Mouse (Mus musculus): Measurements from ENCODE around the gene Phlda1. TPM values are rescaled to one million over a fixed set of nuclear protein-coding genes. Genes with fewer than 3 reads are reported as not detected.
"Not testable (repeated sequence)": the region's sequence is repeated elsewhere in the genome, so short reads cannot be mapped to it uniquely, and the experiment has no call there.

Phlda1 gene
- 10 to 100 TPM; 24.4 to 28.6 TPM for total RNA-seq (2021)

DNA sequence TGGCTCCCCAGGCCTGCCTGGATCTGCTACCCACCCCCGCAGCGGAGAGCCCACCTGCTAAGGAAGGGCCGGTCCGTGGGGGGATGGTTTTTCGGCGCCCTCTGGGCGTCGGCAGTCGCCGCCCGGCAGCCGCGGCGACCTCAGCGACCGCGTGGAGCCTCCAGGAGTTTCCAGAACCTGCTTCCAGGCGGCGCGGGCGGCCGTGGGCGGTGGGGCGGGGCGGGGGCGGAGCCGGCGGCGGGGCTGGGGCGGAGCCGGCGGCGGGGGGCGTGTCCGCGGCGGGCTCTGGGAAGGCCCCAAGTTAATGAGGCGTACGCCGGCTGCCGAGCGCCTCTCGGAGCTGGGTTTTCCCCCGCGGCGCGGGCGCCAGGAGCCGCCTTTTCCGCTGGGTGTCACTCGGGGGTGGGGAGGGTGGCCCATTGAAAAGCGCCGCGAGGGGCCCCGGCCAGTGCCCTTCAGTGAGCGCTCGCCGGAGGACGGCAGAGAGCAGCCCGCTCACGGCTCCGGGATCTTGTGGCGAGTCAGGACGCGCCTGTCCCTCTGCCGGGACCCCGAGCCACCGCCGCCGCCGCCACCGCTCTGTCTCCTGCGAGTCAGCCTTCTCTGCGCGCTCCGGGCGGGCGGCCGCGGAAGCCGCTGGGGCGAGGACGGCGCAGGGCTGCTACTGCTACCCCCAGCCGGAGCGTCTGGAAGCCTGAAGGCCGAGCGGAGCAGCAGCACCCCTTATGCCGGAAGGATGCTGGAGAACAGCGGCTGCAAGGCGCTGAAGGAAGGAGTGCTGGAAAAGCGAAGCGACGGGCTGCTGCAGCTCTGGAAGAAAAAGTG lies at the start of gene Phlda1:
Phlda1 (plus strand) TSS at position 186 of the 825 bp plus-strand sequence.
- intact Hi-C loops (cut with DNase I) = loop anchor here (5.0 kb wide), 2 partner anchors 61 to 151 kb away; no protein-coding TSS in a partner anchor
- DNase-seq (ENCODE audit: extremely low spot score in 1 of 2, low spot score in 2 of 2) = peak; percentile 90 to 97

DNA sequence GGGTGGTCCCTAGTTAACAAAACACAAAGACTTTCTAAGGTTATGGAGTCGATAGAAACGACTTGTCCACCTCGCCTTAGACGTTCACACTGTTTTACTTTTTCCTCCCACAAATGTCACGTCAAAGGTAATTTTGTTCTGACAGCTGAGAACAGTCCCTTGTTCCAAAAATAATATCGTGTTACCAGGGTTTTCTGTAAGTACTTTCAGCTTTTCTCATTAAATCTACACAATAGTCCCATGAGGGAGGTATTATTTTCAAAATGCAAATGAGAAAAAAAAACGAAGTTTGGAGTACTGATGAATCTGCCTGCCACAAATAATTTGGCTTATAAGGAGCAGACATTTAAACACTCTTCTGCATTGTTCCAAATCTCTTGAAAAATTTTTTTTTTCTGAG lies 48.0 kb upstream of the Phlda1 start:
- intact Hi-C loops (cut with DNase I) = no loop called here
- no peak for DNase-seq (ENCODE audit: extremely low spot score in 1 of 2, low spot score in 2 of 2)

DNA sequence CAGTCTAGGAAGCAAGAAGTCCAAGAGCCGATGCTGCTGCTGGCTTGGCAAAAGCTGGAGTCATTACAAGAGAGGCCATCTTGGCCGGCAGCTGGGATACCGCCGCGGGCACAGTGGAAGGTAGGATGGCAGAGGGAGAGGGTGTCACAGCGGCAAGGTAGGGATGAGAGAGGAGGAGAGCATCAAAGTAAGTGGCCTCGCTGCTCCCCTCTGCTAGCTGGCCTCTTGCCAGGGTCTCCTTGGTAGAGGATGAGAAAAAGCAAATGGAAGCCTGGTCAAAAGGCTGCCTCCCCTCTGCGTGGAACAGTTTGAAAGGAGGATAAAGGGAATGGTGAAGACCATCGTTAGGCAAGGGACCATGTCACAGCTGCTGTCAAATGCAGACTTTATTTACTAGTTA lies 47.0 kb upstream of the Phlda1 start:
- DNase-seq (ENCODE audit: extremely low spot score in 1 of 2, low spot score in 2 of 2) = peak in 1 of 2 experiments; percentile 51
- intact Hi-C loops (cut with DNase I) = no loop called here

DNA sequence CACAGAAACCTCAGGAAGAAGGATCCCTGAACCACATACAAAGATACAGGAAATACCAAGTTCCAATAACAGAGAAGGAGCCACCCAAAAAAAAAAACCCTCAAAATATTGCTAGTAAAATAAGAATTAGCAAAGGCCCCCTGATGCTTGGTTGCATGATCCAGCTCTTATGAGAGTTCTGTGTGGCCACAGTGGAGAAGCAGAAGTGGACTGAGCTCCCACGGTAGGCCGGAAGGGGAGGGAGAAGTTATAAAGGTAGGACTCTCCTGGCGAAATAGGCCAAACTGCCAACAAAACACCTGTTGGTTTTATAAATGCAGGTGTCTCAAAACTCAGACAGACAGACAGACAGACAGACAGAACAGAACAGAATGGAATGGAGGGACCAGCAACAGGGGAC lies 46.2 kb upstream of the Phlda1 start:
- intact Hi-C loops (cut with DNase I) = no loop called here
- no peak for DNase-seq (ENCODE audit: extremely low spot score in 1 of 2, low spot score in 2 of 2)

DNA sequence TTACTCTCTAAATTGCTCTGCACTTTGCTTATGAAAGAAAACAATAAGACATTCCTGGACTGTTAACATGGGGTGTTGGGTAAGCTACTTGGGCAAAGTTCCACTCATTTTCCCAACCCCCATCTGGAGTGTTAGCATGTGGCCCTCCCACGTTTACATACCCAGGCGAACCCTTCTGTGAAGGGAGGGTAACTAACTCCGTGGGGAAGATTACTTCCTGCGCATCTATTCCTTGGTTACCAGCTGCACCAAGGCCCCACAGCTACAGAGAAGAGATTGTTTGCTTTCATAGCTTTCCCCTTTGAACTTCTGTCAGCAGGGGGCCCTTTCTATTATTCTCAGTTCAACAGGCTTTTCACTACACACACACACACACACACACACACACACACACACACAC lies 45.7 kb upstream of the Phlda1 start:
- intact Hi-C loops (cut with DNase I) = no loop called here
- DNase-seq (ENCODE audit: extremely low spot score in 1 of 2, low spot score in 2 of 2) = peak in 1 of 2 experiments; percentile 64

DNA sequence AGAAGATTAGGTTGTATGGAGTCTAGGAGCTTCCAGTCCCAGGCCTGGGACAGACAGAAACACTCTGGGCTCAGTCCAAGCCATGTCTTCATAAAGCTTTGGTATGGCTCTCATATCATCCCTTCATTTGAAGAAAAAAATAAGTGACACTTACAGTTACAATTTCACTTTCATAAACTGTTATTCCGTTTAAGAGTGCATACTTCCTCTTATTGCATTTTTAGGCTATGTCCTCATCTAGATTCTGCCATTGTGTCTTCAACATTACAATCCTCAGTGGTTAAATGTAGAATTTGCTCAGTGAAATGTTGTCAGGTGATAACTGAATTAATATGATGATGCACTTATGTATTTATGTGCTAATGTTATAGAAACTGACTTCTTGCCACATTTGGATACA lies 41.3 kb upstream of the Phlda1 start:
- DNase-seq (ENCODE audit: extremely low spot score in 1 of 2, low spot score in 2 of 2) = no peak
- intact Hi-C loops (cut with DNase I) = no loop called here

DNA sequence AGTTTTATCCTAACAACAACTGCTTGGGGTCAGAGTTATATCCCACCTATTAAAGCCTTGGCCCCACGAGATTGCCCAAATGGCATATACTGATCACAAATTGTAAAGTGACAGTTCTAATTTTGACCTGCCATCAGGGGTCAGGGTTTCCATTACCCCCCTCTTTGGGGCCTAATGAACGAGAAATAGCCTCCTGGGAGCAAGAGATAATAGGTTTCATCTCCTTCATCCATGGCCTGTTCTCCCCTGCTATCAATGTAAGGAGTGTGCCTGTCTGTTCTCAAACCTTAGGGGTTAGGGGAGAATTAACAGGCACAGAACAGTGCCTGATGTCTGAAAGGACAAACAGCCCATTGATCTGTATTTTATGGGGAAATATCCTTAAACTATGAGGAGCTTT lies 40.7 kb upstream of the Phlda1 start:
- intact Hi-C loops (cut with DNase I) = no loop called here
- DNase-seq (ENCODE audit: extremely low spot score in 1 of 2, low spot score in 2 of 2) = no peak

DNA sequence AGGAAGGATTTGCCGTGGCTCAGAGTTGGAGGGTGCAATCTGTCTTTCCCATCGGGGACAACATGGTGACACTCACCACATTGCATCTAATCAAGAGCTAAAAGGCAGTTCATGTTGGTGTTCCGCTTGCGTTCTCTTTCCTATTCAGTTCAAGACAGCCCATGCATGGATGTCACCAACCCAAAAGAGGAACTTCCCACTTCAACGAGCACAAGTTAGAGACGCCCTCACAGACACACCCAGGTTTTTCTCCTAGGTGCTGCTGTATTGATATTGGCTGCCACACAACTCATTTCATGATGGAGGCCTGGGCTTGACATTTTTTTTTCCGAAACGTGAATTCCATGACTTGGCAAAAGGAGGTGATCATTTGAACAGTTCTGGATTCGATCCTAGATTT lies 34.9 kb upstream of the Phlda1 start:
- intact Hi-C loops (cut with DNase I) = loop anchor here (5.0 kb wide), 1 partner anchor 174 kb away; the partner anchor contains the start of gene Bbs10
- DNase-seq (ENCODE audit: extremely low spot score in 1 of 2, low spot score in 2 of 2) = no peak

DNA sequence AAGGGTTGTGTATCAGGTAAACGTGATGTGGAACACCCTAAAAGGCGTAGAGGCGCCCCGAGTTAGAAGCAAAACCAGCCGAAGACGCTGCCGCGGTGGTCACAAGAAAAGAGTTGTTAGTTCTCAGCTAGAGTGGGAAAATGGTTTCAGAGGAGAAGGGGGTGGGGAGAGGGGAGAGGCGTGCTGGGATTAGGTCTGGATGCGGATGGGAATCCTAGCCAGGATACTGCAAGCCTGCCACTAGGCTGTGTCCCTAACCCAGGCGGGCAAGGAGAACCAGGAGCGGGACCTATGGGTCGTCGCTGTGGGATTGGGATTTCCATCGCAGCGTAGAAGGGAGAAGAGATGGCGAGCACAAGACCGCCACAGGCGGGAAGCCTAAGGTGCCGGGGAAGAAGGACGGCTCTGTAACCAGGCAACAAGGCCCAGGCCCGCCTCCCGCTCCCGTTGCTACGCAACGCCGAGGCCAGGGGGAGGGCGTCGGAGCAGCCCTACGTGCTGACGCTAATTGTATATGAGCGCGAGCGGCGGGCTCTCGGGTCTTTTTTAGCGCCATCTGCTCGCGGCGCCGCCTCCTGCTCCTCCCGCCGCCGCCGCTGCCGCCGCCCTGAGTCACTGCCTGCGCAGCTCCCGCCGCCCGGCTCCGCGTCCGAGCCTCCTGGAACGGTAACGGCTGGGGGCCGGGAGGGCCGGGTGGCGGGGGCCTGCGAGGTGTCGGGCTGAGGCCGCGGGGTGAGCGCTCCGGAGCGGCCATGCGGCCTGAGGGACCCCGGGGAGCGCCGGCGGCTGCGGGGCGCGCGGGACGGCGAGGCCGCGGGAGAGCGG lies 33.2 kb upstream of the Phlda1 start, which contains the start of gene Nap1l1:
Nap1l1 (plus strand) TSS at position 538 of the 825 bp plus-strand sequence.
- intact Hi-C loops (cut with DNase I) = loop anchor here (5.0 kb wide), 1 partner anchor 176 kb away; the partner anchor contains the start of gene Bbs10
- peak; percentile 94 to 97 for DNase-seq (ENCODE audit: extremely low spot score in 1 of 2, low spot score in 2 of 2)

DNA sequence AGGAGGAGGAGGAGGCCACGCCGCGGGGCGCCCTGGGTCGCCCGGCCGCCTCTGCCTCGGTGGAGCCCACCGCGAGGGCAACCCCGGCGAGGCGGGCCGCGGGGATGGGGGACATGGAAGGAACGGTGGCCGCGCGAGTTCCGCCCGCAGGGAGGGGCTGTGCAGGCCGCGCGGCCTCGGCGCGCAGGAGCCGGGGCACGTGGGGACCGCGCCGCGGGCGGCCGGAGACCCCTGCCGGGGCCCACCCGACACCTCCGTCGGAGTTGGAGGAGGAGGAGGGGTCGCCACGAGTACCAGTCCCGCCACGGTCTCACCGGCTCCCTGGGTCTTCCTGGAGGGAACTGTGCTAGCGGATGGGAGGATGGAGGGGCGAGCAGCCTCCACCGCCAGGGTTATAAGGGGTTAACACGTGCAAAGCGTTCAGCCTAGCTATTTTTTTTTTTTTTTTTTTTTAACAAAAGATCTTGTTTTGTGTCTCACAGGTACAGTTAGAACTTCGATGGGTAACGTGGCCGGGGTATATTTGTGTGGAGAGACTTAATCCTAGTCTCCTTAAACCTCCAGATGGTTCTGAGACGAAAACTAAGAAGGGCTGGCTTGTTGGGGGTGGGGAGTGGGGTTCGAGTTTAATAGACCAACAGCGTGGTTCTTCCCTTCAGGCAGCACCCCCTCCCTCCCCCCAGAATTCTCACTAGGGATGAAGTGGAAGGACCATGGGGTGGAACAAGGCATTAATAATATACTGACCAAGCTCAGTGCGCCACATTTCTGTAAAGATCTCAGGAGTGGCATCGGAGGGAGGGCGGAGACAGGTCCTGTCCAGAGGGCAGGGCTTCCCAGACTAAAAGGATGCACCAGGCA lies 32.3 kb upstream of the Phlda1 start:
- peak; percentile 14 to 72 for DNase-seq (ENCODE audit: extremely low spot score in 1 of 2, low spot score in 2 of 2)
- intact Hi-C loops (cut with DNase I) = loop anchor here (5.0 kb wide), 1 partner anchor 176 kb away; the partner anchor contains the start of gene Bbs10

DNA sequence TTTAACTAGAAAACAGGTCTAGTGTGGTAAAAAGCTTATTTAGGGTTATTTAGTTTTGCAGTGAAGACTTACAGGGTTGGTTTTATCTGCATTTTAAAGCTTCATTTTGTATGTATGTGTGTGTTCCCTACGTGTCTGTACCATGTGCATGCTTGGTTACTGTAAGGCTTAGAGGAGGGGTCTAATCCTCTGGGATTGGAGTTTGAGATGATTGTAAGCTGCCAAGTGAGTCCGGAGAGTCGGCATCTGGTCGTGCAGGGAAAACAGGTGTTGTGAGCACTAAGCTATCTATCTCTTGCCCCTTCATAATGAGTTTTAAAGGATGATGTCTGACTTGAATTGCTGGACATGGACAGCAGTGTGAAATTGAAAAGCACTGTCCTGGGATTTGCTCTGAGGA lies 29.8 kb upstream of the Phlda1 start:
- no peak for DNase-seq (ENCODE audit: extremely low spot score in 1 of 2, low spot score in 2 of 2)
- intact Hi-C loops (cut with DNase I) = no loop called here

DNA sequence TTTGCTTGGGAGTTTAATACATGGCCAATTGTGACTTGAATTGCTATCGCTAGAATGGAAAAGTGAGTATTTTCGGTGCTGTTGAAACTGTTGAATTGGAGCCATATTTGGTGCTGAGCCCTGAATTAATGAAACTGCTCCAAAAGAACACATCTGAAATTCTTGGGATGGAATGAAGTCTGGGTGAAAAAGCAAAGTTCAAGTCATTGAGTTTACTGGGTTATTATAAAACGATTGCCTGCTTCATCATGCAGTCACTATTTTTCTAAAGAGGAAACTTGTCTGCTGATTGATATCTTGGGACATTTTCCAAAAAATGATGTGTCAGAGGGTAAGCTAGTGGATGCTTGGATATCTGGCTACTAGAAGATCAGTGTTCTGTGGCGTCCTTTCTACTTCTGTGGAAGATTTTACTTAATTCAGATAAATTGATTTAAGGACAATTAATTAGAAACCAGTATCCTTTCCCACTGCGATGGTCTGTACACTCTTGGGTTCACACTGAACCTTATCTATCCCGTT lies 29.0 kb upstream of the Phlda1 start:
- DNase-seq (ENCODE audit: extremely low spot score in 1 of 2, low spot score in 2 of 2) = no peak
- intact Hi-C loops (cut with DNase I) = no loop called here

DNA sequence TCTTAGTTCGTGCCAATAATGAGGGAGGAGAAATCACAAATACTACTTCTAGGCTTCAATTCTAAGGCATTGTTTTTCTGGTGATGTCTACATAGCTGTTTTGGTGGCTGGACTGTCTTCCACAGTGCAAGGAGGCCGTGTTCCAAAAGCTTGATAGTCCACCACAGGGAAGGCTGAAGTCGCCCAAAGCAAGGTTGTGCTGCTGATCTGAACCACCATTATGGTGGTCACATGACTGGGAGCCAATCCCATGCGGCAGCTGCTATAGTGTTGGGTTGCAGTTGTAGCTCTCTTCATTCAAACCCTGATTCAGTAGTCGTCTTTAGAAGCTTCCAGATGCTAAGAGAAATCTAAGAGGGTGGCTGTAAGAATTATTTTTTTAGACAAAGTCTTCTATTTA lies 26.5 kb upstream of the Phlda1 start:
- intact Hi-C loops (cut with DNase I) = no loop called here
- DNase-seq (ENCODE audit: extremely low spot score in 1 of 2, low spot score in 2 of 2) = no peak

DNA sequence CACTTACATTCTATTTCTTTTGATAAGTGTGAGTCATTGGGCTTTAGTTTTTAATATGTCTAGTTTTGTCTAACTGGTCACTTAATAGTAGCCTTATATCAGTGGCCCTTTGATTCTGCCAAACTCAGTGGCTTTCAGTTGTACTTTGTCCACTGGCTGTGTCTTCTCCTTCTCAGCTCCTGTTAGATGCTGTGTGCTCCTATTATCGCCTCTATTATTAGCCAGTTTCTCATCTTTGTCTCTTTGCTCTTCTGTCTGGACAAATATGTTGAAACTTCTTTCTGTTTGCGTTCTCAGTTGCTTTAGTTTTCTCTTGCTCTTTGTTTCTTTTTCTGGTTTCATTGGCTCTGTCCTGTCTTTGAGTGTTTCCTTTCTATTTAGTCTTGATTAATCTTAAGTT lies 23.4 kb upstream of the Phlda1 start:
- intact Hi-C loops (cut with DNase I) = no loop called here
- no peak for DNase-seq (ENCODE audit: extremely low spot score in 1 of 2, low spot score in 2 of 2)

DNA sequence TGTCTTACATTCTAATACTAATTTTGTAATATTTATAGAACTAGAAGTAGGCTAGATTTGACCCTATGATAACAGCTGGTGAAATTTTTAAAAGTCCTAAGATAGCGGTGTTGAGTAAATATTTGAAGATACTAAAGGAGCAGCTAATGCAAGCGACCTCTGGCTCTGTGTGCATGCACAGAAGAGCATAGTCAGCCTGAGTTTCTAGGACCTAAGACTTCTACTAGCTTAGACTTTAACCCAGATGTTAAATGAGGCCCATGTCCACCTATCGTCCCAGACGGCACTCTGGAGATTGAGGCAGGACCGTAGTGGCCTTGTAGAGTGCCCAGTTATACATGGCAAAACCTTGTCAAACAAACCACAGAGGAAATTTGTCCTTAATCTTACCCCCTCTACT lies 22.0 kb upstream of the Phlda1 start:
- intact Hi-C loops (cut with DNase I) = no loop called here
- no peak for DNase-seq (ENCODE audit: extremely low spot score in 1 of 2, low spot score in 2 of 2)

DNA sequence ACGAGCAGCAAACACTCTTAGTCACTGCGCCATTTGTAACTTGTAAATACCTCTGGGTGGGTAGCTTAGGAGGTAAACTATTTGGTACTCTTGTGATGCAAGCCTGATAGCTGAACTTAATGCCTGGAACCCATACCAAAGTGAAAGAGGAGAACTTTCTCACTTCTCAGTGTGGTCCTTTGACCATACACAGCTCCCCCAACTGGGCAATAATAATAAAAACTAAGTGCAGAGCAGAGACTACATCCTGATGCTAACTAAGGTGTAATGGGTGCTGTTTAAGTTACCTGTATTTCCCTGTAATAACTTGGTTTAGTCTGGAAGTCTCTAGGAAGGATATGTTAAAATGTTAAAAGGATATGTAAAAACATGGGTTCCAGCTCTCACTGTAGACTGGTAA lies 17.3 kb upstream of the Phlda1 start:
- DNase-seq (ENCODE audit: extremely low spot score in 1 of 2, low spot score in 2 of 2) = no peak
- intact Hi-C loops (cut with DNase I) = no loop called here

DNA sequence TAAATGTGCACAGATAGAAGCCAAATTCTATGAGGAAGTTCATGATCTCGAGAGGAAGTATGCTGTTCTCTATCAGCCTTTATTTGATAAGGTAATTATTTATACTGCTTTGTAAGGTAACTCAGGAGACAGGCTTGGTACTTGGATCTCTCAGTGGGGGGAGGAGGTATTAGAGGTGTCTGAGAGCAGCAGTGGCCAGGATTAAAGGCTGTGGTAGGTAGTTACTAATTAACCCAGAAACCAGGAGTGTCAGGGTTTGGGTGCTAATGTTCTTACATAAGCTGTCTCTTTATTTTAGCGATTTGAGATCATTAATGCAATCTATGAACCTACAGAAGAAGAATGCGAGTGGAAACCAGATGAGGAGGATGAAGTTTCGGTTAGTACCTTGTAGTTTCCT lies 16.0 kb upstream of the Phlda1 start:
- DNase-seq (ENCODE audit: extremely low spot score in 1 of 2, low spot score in 2 of 2); intact Hi-C loops (cut with DNase I): not testable (repeated sequence)

DNA sequence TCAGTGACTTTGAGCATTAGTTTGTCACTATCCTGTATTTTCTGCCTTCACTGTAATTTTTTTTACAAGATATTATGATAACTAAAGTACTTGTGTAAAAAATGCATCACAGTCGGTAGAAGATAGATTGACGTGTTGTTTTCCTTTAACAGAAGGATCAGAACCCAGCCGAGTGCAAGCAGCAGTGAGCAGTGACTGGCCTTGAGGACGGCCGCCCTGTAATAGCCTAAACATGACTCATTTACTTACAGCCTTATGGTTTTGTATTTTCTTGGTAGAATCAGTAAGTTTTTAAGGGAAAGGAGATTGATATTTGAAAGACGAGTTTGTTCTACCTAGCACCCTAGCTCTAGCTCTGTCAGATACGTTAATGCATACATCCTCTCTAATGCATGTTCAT lies 10.2 kb upstream of the Phlda1 start:
- DNase-seq (ENCODE audit: extremely low spot score in 1 of 2, low spot score in 2 of 2) = no peak
- intact Hi-C loops (cut with DNase I) = no loop called here

DNA sequence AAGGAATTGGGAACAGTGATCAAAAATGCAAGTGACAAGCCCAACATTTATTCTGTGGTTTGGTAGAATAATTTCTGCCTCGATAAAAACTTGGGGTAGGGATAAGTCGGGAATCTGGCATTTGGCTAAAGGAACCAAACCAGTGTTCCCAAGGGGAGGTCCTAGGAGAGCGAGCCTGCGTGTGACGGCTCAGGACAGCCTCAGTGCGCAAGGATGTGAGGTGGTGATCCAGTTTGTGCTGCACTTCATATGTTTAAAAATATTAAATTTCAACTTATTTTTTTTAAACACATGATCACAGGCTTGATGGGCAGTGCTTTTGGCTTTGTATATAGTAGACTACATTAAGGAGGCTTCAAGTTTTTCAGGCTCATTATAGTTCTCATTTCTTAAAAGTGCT lies 6.2 kb upstream of the Phlda1 start:
- DNase-seq (ENCODE audit: extremely low spot score in 1 of 2, low spot score in 2 of 2) = no peak
- intact Hi-C loops (cut with DNase I) = no loop called here
